Mouse (Mus musculus): ENCODE results near the gene Prom2.

DNA sequence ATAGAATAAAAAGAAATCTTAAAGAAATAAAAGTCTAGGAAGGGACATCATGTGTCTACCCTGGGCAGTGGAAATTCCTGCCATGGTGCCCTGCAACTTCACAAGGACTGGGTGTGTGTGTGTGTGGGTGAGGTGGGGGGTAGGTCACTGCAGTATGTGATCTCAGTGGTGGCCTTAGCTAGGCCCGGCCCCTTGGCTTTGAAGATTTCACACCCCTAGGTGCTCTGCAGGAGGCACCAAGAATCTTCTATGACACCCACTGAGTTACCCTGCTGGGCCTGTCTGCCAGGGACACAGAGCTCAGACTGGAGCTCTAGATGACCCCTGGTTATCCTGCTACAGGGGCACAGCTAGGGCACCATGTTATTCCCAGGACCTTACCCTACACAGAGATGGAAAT lies 44.9 kb downstream of the Prom2 start:
- no peak for TF ChIP-seq CTCF (IDR thresholded peaks at IDR 0.05; ENCODE audit: extremely low read depth, insufficient read depth, insufficient read length, insufficient replicate concordance)
- TF ChIP-seq POLR2A (IDR thresholded peaks at IDR 0.05; ENCODE audit: low read depth, low read length), result no peak

Data from spleen, adult 2 months (tissue).